8 mouse cellular contexts compared by ENCODE assay signal in genomic region chr14:55578668-55579269, GRCm38 (mm10). TPM values are rescaled to one million over a fixed set of nuclear protein-coding genes. Genes with fewer than 3 reads are reported as not detected.
DNase-seq lines count a peak whose midpoint lies in the region; ATAC-seq lines count a peak whose summit lies in the region.

No protein-coding gene starts in this region.

- peak overlapping the region; percentile 92 for H3K9ac ChIP-seq in embryonic facial prominence, embryonic 14.5 days (ENCODE audit: low read depth, low read length)

- peak overlapping the region; percentile 66 for H3K27ac ChIP-seq in embryonic facial prominence, embryonic 14.5 days (replicated peaks; ENCODE audit: low read depth, low read length)

- ATAC-seq in CD4-positive, CD25-positive, alpha-beta regulatory T cell, adult 4 months = peak; percentile 62
- peak; percentile 19 for ATAC-seq in embryonic facial prominence, embryonic 14.5 days (ENCODE audit: low read depth)
- ATAC-seq in megakaryocyte, adult 5-6 weeks (ENCODE audit: poor library complexity, severe bottlenecking) = peak; percentile 14

- H3K36me3 ChIP-seq in embryonic facial prominence, embryonic 14.5 days (ENCODE audit: control insufficient read depth, insufficient read depth, low read length) = peaks cover 21% of the 10 kb centered on the region

- 39% methylated on average over 5 of the region's 6 CpGs for WGBS in embryonic facial prominence, embryonic 14.5 days

- H3K4me3 ChIP-seq in embryonic facial prominence, embryonic 14.5 days (ENCODE audit: low read depth, low read length) = peak overlapping the region; percentile 81

- intact Hi-C loops in heart, postnatal 25 days (cut with DNase I) = no loop called here

- 0 out of 2 replicates have a peak, but pooled peaks cover 3% of the 10 kb centered on the region for H3K4me1 ChIP-seq in embryonic facial prominence, embryonic 14.5 days (ENCODE audit: control insufficient read depth, insufficient read depth, low read length)

- H3K27me3 ChIP-seq in embryonic facial prominence, embryonic 14.5 days (replicated peaks; ENCODE audit: control insufficient read depth, insufficient read depth, low read length) = no peaks in the 10 kb centered on the region

- H3K9me3 ChIP-seq in embryonic facial prominence, embryonic 14.5 days (ENCODE audit: control insufficient read depth, low read length) = no peaks in the 10 kb centered on the region

- peak overlapping the region; percentile 96 for H3K4me2 ChIP-seq in embryonic facial prominence, embryonic 14.5 days (ENCODE audit: low read depth, low read length)

- peak; percentile 37 for DNase-seq in Muller cell, postnatal 12 days (ENCODE audit: inconsistent ontology term)
- peak; percentile 65 for DNase-seq in embryonic facial prominence, embryonic 14.5 days (ENCODE audit: low spot score)
- DNase-seq in heart, postnatal 25 days (ENCODE audit: low spot score) = peak; percentile 38
- peak; percentile 73 to 87 for DNase-seq in kidney, postnatal 36 days
- DNase-seq in spleen, postnatal 4 days (ENCODE audit: low spot score in 2 of 2) = peak; percentile 62 to 82
- DNase-seq in layer of hippocampus, postnatal 36 days = no peak

RNA-seq across cellular contexts. Expression of gene Psme1, which starts 0.8 kb away (rescaled TPM):
- 100 to 1,000 TPM; 664 to 711 TPM for polyA plus RNA-seq in CD4-positive, CD25-positive, alpha-beta regulatory T cell, adult 4 months (2017; shearing (Covaris generic))
- 119 and 123 TPM in 2 replicates for polyA plus RNA-seq in embryonic facial prominence, embryonic 14.5 days (2014; fragmentation: Nextera tagmentation; extraction: Ambion mirVana)
- 100 to 1,000 TPM; 249 to 283 TPM for total RNA-seq in heart, postnatal 25 days (2021)
- total RNA-seq in megakaryocyte, adult 5-6 weeks (2015) = 707 and 794 TPM in 2 replicates
- total RNA-seq in megakaryocyte, adult 5-6 weeks (2017) = 278 and 305 TPM in 2 replicates
- total RNA-seq in layer of hippocampus, postnatal 36 days (2021) = 10 to 100 TPM; 50.3 to 50.4 TPM

RNA-seq across cellular contexts. Expression of gene Fitm1, which starts 3.4 kb away (rescaled TPM):
- not detected for polyA plus RNA-seq in CD4-positive, CD25-positive, alpha-beta regulatory T cell, adult 4 months (2017; shearing (Covaris generic))
- 36.5 and 46.9 TPM in 2 replicates for polyA plus RNA-seq in embryonic facial prominence, embryonic 14.5 days (2014; fragmentation: Nextera tagmentation; extraction: Ambion mirVana)
- total RNA-seq in heart, postnatal 25 days (2021) = 100 to 1,000 TPM; 192 to 214 TPM
- total RNA-seq in megakaryocyte, adult 5-6 weeks (2015) = 0.33 TPM in 1 of 2 replicates, not detected in the other
- not detected in 2 replicates for total RNA-seq in megakaryocyte, adult 5-6 weeks (2017)
- not detected for total RNA-seq in layer of hippocampus, postnatal 36 days (2021)

RNA-seq across cellular contexts. Expression of gene Emc9, which starts 6.3 kb away (rescaled TPM):
- 10 to 100 TPM; 20.9 to 22.9 TPM for polyA plus RNA-seq in CD4-positive, CD25-positive, alpha-beta regulatory T cell, adult 4 months (2017; shearing (Covaris generic))
- 9.9 and 12.6 TPM in 2 replicates for polyA plus RNA-seq in embryonic facial prominence, embryonic 14.5 days (2014; fragmentation: Nextera tagmentation; extraction: Ambion mirVana)
- total RNA-seq in heart, postnatal 25 days (2021) = 10 to 100 TPM; 56.0 to 58.1 TPM
- 11.2 and 15.9 TPM in 2 replicates for total RNA-seq in megakaryocyte, adult 5-6 weeks (2015)
- total RNA-seq in megakaryocyte, adult 5-6 weeks (2017) = 8.2 and 10.5 TPM in 2 replicates
- total RNA-seq in layer of hippocampus, postnatal 36 days (2021) = 10 to 100 TPM; 46.1 to 50.7 TPM

RNA-seq across cellular contexts. Expression of gene Psme2, which starts 12.1 kb away (rescaled TPM):
- 100 to 1,000 TPM; 853 to 877 TPM for polyA plus RNA-seq in CD4-positive, CD25-positive, alpha-beta regulatory T cell, adult 4 months (2017; shearing (Covaris generic))
- 249 TPM in 2 replicates for polyA plus RNA-seq in embryonic facial prominence, embryonic 14.5 days (2014; fragmentation: Nextera tagmentation; extraction: Ambion mirVana)
- 100 to 1,000 TPM in 1 of 2 experiments, 10 to 100 TPM in 1; 93.4 to 101 TPM for total RNA-seq in heart, postnatal 25 days (2021)
- 420 and 439 TPM in 2 replicates for total RNA-seq in megakaryocyte, adult 5-6 weeks (2015)
- total RNA-seq in megakaryocyte, adult 5-6 weeks (2017) = 286 and 332 TPM in 2 replicates
- total RNA-seq in layer of hippocampus, postnatal 36 days (2021) = 10 to 100 TPM; 43.2 to 44.6 TPM

RNA-seq across cellular contexts. Expression of gene Rnf31, which starts 12.7 kb away (rescaled TPM):
- polyA plus RNA-seq in CD4-positive, CD25-positive, alpha-beta regulatory T cell, adult 4 months (2017; shearing (Covaris generic)) = 10 to 100 TPM; 35.5 to 47.2 TPM
- polyA plus RNA-seq in embryonic facial prominence, embryonic 14.5 days (2014; fragmentation: Nextera tagmentation; extraction: Ambion mirVana) = 11.7 and 13.7 TPM in 2 replicates
- total RNA-seq in heart, postnatal 25 days (2021) = 10 to 100 TPM; 25.7 to 31.3 TPM
- 27.2 and 42.8 TPM in 2 replicates for total RNA-seq in megakaryocyte, adult 5-6 weeks (2015)
- 20.2 and 25.7 TPM in 2 replicates for total RNA-seq in megakaryocyte, adult 5-6 weeks (2017)
- 10 to 100 TPM; 29.5 to 41.0 TPM for total RNA-seq in layer of hippocampus, postnatal 36 days (2021)

Comparison
In these comparisons a context has a peak if more than half of its experiments do, and no peak if none do; other contexts are left out.
1. DNase-seq: peak in Muller cell, postnatal 12 days (single experiment), embryonic facial prominence, embryonic 14.5 days (single experiment), heart, postnatal 25 days (single experiment), kidney, postnatal 36 days (2 of 2) and spleen, postnatal 4 days (2 of 2); none in layer of hippocampus, postnatal 36 days (0 of 2).
2. RNA of gene Psme1, which starts 0.8 kb away (total RNA-seq): 278 to 794 TPM in megakaryocyte, adult 5-6 weeks and 249 to 283 TPM in heart, postnatal 25 days; 50.3 to 50.4 TPM in layer of hippocampus, postnatal 36 days; every median in the first group is over 4 times any median in the second.
3. RNA of gene Fitm1, which starts 3.4 kb away (total RNA-seq): 192 to 214 TPM in heart, postnatal 25 days; 0.33 TPM in megakaryocyte, adult 5-6 weeks and not detected in layer of hippocampus, postnatal 36 days; every median in the first group is over 100 times any median in the second.
4. Peak in every context shown above with its lines, with median percentiles within 50 percentile points of each other: ATAC-seq.